Mouse (Mus musculus) stomach, embryonic 14.5 days (tissue): ENCODE results near the gene Usp18. TPM values are rescaled to one million over a fixed set of nuclear protein-coding genes. Genes with fewer than 3 reads are reported as not detected.

Source experiments
- ATAC-seq: fragments of 200-750 bp; cut with Nextera tagmentation; 2 replicates; pipeline ENCODE4 v1.8.0; 2017; ENCODE audit warnings: low read depth, moderate TSS enrichment; ENCODE audit not compliant: insufficient number of reproducible peaks, insufficient read depth, low FRiP score
- H3K27ac ChIP-seq: fragments of 300-500 bp; sonication (generic); 2 replicates; pipeline ENCODE4 v1.5.1; 2014; ENCODE audit warnings: mild to moderate bottlenecking, low read length, moderate library complexity, mixed read lengths
- H3K27me3 ChIP-seq: fragments of 300-500 bp; sonication (generic); 2 replicates; pipeline ENCODE4 v1.6.1; 2014; ENCODE audit warnings: low read length, control low read depth, mixed read lengths; ENCODE audit not compliant: control insufficient read depth, insufficient read depth
- H3K36me3 ChIP-seq: fragments of 300-500 bp; sonication (generic); 2 replicates; pipeline ENCODE4 v1.6.1; 2014; ENCODE audit warnings: mild to moderate bottlenecking, control low read depth, low read length, moderate library complexity, mixed read lengths; ENCODE audit not compliant: control insufficient read depth, insufficient read depth
- H3K4me1 ChIP-seq: fragments of 300-500 bp; sonication (generic); 2 replicates; pipeline ENCODE4 v1.6.1; 2014; ENCODE audit warnings: low read length, control low read depth, mixed read lengths; ENCODE audit not compliant: control insufficient read depth, insufficient read depth
- H3K4me2 ChIP-seq: fragments of 300-500 bp; sonication (generic); replicated peaks from 2 replicates; pipeline ENCODE4 v1.6.1; 2014; ENCODE audit warnings: low read depth, low read length, control low read depth
- H3K4me3 ChIP-seq: fragments of 300-500 bp; sonication (generic); 2 replicates; pipeline ENCODE4 v1.5.1; 2014; ENCODE audit warnings: low read depth, low read length, control low read depth
- H3K9ac ChIP-seq: fragments of 300-500 bp; sonication (generic); replicated peaks from 2 replicates; pipeline ENCODE4 v1.6.1; 2014; ENCODE audit warnings: low read depth, mild to moderate bottlenecking, control low read depth, low read length, moderate library complexity, mixed read lengths
- H3K9me3 ChIP-seq: fragments of 300-500 bp; sonication (generic); 2 replicates; pipeline ENCODE4 v1.6.1; 2016; ENCODE audit warnings: low read depth, low read length, control low read depth; ENCODE audit not compliant: control insufficient read depth
- WGBS: fragments of 180-500 bp; shearing (Covaris S2); extraction: QIAGEN DNeasy Blood & Tissue Kit; methylation state at CpG from one replicate; pipeline ENCODE4 v1.1.7; 2014; 5-methylcytosine and 5-hydroxymethylcytosine counted together
- polyA plus RNA-seq: library from polyadenylated mRNA; unstranded; fragments of >200 nt; fragmentation: Nextera tagmentation; extraction: Ambion mirVana; gene quantifications from 2 replicates; pipeline ENCODE4 v1.2.1, GENCODE M21; 2014

Usp18 gene
- polyA plus RNA-seq, 1 experiment from 2014 or later, result 2.8 TPM

GRCm38 (mm10) chr6:121232652-121233051 is 13.1 kb upstream of the Usp18 start:
- 47% methylated on average over 1 of the region's 1 CpGs for WGBS
- H3K4me3 ChIP-seq, result no peak overlapping the region
- no peak for ATAC-seq

GRCm38 (mm10) chr6:121236386-121236785 is 9.3 kb upstream of the Usp18 start:
- no peak overlapping the region for H3K9ac ChIP-seq
- ATAC-seq, result no peak
- no peaks in the 10 kb centered on the region for H3K27me3 ChIP-seq
- H3K9me3 ChIP-seq, result no peaks in the 10 kb centered on the region
- no peaks in the 10 kb centered on the region for H3K36me3 ChIP-seq
- no peaks in the 10 kb centered on the region for H3K4me1 ChIP-seq
- WGBS, result 87% methylated on average over 2 of the region's 2 CpGs
- no peak overlapping the region for H3K4me3 ChIP-seq
- no peak overlapping the region for H3K27ac ChIP-seq
- H3K4me2 ChIP-seq, result no peak overlapping the region

More at GRCm38 (mm10) chr6:121232652-121233051, 13.1 kb upstream of the Usp18 start:
- H3K9ac ChIP-seq, result no peak overlapping the region
- no peaks in the 10 kb centered on the region for H3K4me1 ChIP-seq
- H3K27ac ChIP-seq, result no peak overlapping the region
- no peaks in the 10 kb centered on the region for H3K36me3 ChIP-seq
- no peaks in the 10 kb centered on the region for H3K9me3 ChIP-seq
- no peak overlapping the region for H3K4me2 ChIP-seq
- no peaks in the 10 kb centered on the region for H3K27me3 ChIP-seq

- WGBS, result 91% methylated on average over 4 of the region's 4 CpGs
- Histone ChIP-seq H3K4me2 (no peak overlapping the region), H3K9me3 (no peaks in the 10 kb centered on the region), H3K4me3 (no peak overlapping the region), H3K9ac (no peak overlapping the region), H3K27ac (no peak overlapping the region), H3K36me3 (no peaks in the 10 kb centered on the region), H3K27me3 (no peaks in the 10 kb centered on the region), H3K4me1 (no peaks in the 10 kb centered on the region)
- no peak for ATAC-seq
Measured at GRCm38 (mm10) chr6:121238209-121238608, 7.5 kb upstream of the Usp18 start.

GRCm38 (mm10) chr6:121241780-121242179 is 3.9 kb upstream of the Usp18 start:
- whole genome bisulfite sequencing, result 85% methylated on average over 2 of the region's 2 CpGs
- Histone ChIP-seq H3K4me3 (no peak overlapping the region), H3K36me3 (no peaks in the 10 kb centered on the region), H3K4me2 (no peak overlapping the region), H3K27me3 (no peaks in the 10 kb centered on the region), H3K9me3 (no peaks in the 10 kb centered on the region), H3K9ac (no peak overlapping the region), H3K4me1 (no peaks in the 10 kb centered on the region), H3K27ac (no peak overlapping the region)
- ATAC-seq, result no peak

GRCm38 (mm10) chr6:121243161-121243560 is 2.5 kb upstream of the Usp18 start:
- Histone ChIP-seq H3K4me2 (no peak overlapping the region), H3K4me1 (no peaks in the 10 kb centered on the region), H3K9ac (no peak overlapping the region; the same call in 1 of the 2 replicates), H3K36me3 (no peaks in the 10 kb centered on the region), H3K9me3 (no peaks in the 10 kb centered on the region), H3K27me3 (no peaks in the 10 kb centered on the region), H3K4me3 (no peak overlapping the region), H3K27ac (no peak overlapping the region)
- 27% methylated on average over 10 of the region's 10 CpGs for WGBS
- ATAC-seq, result no peak

- H3K27ac ChIP-seq, result no peak overlapping the region
- whole genome bisulfite sequencing, result 7% methylated on average over 4 of the region's 4 CpGs
Measured at GRCm38 (mm10) chr6:121246037-121246361, 293 bp downstream of the Usp18 start.

GRCm38 (mm10) chr6:121250406-121250805 is 4.7 kb downstream of the Usp18 start:
- no peak overlapping the region for H3K9ac ChIP-seq
- no peak overlapping the region for H3K4me2 ChIP-seq
- H3K36me3 ChIP-seq, result no peaks in the 10 kb centered on the region
- WGBS, result 93% methylated on average over 1 of the region's 1 CpGs
- H3K4me1 ChIP-seq, result no peaks in the 10 kb centered on the region
- no peak overlapping the region for H3K27ac ChIP-seq
- no peaks in the 10 kb centered on the region for H3K9me3 ChIP-seq
- H3K27me3 ChIP-seq, result no peaks in the 10 kb centered on the region
- no peak for ATAC-seq
- H3K4me3 ChIP-seq, result no peak overlapping the region

More at GRCm38 (mm10) chr6:121246037-121246361, 293 bp downstream of the Usp18 start:
- Histone ChIP-seq H3K27me3 (no peaks in the 10 kb centered on the region), H3K4me1 (no peaks in the 10 kb centered on the region), H3K36me3 (no peaks in the 10 kb centered on the region), H3K9me3 (no peaks in the 10 kb centered on the region), H3K4me3 (peak overlapping the region; percentile 60), H3K9ac (peak overlapping the region; percentile 21; the same call in 1 of the 2 replicates), H3K4me2 (peak overlapping the region; percentile 66)
- peak; percentile 50 for ATAC-seq

GRCm38 (mm10) chr6:121251256-121251655 is 5.5 kb downstream of the Usp18 start:
- no peak for ATAC-seq
- Histone ChIP-seq H3K4me3 (no peak overlapping the region), H3K4me2 (no peak overlapping the region), H3K27ac (no peak overlapping the region), H3K4me1 (no peaks in the 10 kb centered on the region), H3K36me3 (no peaks in the 10 kb centered on the region), H3K27me3 (no peaks in the 10 kb centered on the region), H3K9ac (no peak overlapping the region), H3K9me3 (no peaks in the 10 kb centered on the region)
- 72% methylated on average over 5 of the region's 5 CpGs for WGBS

- H3K27me3 ChIP-seq, result no peaks in the 10 kb centered on the region
- H3K36me3 ChIP-seq, result no peaks in the 10 kb centered on the region
- no peak for ATAC-seq
- WGBS, result 31% methylated on average over 9 of the region's 9 CpGs
- H3K9me3 ChIP-seq, result 0 out of 2 replicates have a peak, but pooled peaks cover 4% of the 10 kb centered on the region
- no peak overlapping the region for H3K9ac ChIP-seq
- H3K4me1 ChIP-seq, result no peaks in the 10 kb centered on the region
- no peak overlapping the region for H3K4me2 ChIP-seq
- H3K27ac ChIP-seq, result no peak overlapping the region
- H3K4me3 ChIP-seq, result no peak overlapping the region
Measured at GRCm38 (mm10) chr6:121260548-121260947, 14.8 kb downstream of the Usp18 start.
